In the genomic region with DNA sequence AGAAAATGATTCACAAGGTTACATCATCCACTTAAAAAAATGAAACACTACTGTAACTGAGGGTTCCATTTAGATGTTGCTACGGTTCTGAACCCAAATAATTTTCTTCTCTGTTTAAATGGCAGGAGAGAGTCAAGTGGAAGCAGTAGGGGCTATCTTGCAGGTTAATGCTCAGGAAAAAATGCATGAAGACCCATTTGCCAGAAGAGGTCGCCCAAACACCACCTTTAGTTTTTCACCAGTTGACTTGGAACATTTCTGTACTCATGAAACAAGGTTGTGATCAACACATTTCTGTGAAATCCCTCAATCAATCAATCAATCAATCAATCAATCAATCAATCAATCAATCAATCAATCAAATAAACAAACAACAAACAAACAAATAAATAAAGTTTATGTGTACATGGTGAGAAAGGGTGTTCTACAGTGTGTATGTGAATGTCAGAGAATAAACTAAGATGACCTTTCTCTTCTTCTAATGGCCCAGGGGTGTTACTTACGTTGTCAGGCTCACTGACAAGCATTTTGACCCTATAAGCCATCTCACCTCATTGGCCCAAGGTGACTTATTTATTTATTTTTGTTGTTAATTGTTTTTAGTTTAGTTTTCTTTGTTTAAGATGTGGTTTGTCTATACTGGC, we compare ENCODE assay signal across 10 mouse cellular contexts.
A peak's percentile ranks its signal among the peaks of the same experiment; 100 is the strongest.
DNase-seq lines count a peak whose midpoint lies in the region; ATAC-seq and TF ChIP-seq lines count a peak whose summit lies in the region.
"Had no signal": no experiment of that assay in that cellular context is flagged by ENCODE, and none has a peak within 500 bp of the region (broad histone marks: within the 10 kb centered on the region; RNA-seq: fewer than 3 reads in every experiment).

No protein-coding gene starts in this region.

- H3K27ac ChIP-seq in kidney, embryonic 15.5 days, result no peak overlapping the region
- no peak overlapping the region for H3K27ac ChIP-seq in forebrain, postnatal 0 days (ENCODE audit: low read depth, low read length)
- H3K27ac ChIP-seq: embryonic facial prominence, embryonic 15.5 days; limb, embryonic 15.5 days had no signal

- DNase-seq in kidney, postnatal 36 days, result peak; percentile 9 to 58
- peak; percentile 4 to 33 for DNase-seq in adrenal gland, postnatal 36 days
- peak; percentile 80 for DNase-seq in forebrain, postnatal 0 days
- peak; percentile 74 for DNase-seq in mesoderm, embryonic 11.5 days (ENCODE audit: low read depth, low spot score)
- no peak for DNase-seq in thymus, adult 18-20 months

- peak; percentile 23; the same call in 1 of the 2 replicates for TF ChIP-seq CTCF in E14TG2a.4 (conservative IDR thresholded peaks at IDR 0.05; ENCODE audit: low read length)
- TF ChIP-seq CTCF in forebrain, postnatal 0 days (IDR thresholded peaks at IDR 0.05; ENCODE audit: low read depth), result peak; percentile 84

- peaks cover 10% of the 10 kb centered on the region; the same call in 1 of the 2 replicates for H3K27me3 ChIP-seq in kidney, embryonic 15.5 days
- H3K27me3 ChIP-seq in E14TG2a.4 (ENCODE audit: insufficient read depth, low read length), result no peaks in the 10 kb centered on the region
- H3K27me3 ChIP-seq in forebrain, postnatal 0 days (ENCODE audit: insufficient read depth, low read length), result no peaks in the 10 kb centered on the region
- H3K27me3 ChIP-seq: embryonic facial prominence, embryonic 15.5 days had no signal

- 35% methylated on average over 3 of the region's 3 CpGs for WGBS in kidney, embryonic 15.5 days
- 26% methylated on average over 3 of the region's 3 CpGs for WGBS in forebrain, postnatal 0 days

- H3K9ac ChIP-seq in kidney, embryonic 15.5 days, result no peak overlapping the region
- no peak overlapping the region for H3K9ac ChIP-seq in forebrain, postnatal 0 days
- H3K9ac ChIP-seq: embryonic facial prominence, embryonic 15.5 days; limb, embryonic 15.5 days had no signal

- H3K9me3 ChIP-seq in kidney, embryonic 15.5 days (replicated peaks), result no peaks in the 10 kb centered on the region
- H3K9me3 ChIP-seq in E14TG2a.4 (ENCODE audit: low read length), result no peaks in the 10 kb centered on the region
- no peaks in the 10 kb centered on the region for H3K9me3 ChIP-seq in forebrain, postnatal 0 days (ENCODE audit: low read length)
- H3K9me3 ChIP-seq: embryonic facial prominence, embryonic 15.5 days; limb, embryonic 15.5 days had no signal

- no peak overlapping the region for H3K4me3 ChIP-seq in kidney, embryonic 15.5 days (replicated peaks)
- H3K4me3 ChIP-seq in E14TG2a.4 (replicated peaks; ENCODE audit: low read length), result no peak overlapping the region
- H3K4me3 ChIP-seq in forebrain, postnatal 0 days (ENCODE audit: low read depth, low read length), result no peak overlapping the region
- H3K4me3 ChIP-seq: embryonic facial prominence, embryonic 15.5 days; limb, embryonic 15.5 days had no signal

- H3K4me2 ChIP-seq in kidney, embryonic 15.5 days, result no peak overlapping the region
- H3K4me2 ChIP-seq in forebrain, postnatal 0 days (ENCODE audit: low read depth), result no peak overlapping the region
- H3K4me2 ChIP-seq: embryonic facial prominence, embryonic 15.5 days; limb, embryonic 15.5 days had no signal

- no peak for ATAC-seq in kidney, embryonic 15.5 days (replicated peaks; ENCODE audit: low FRiP score)
- ATAC-seq in forebrain, postnatal 0 days, result peak; percentile 64; the same call in 1 of the 2 replicates
- no peak for ATAC-seq in megakaryocyte, adult 5-6 weeks (ENCODE audit: poor library complexity, severe bottlenecking)

- no peaks in the 10 kb centered on the region for H3K36me3 ChIP-seq in kidney, embryonic 15.5 days
- no peaks in the 10 kb centered on the region for H3K36me3 ChIP-seq in E14TG2a.4 (ENCODE audit: insufficient read depth, low read length)
- no peaks in the 10 kb centered on the region for H3K36me3 ChIP-seq in forebrain, postnatal 0 days (ENCODE audit: insufficient read depth)
- H3K36me3 ChIP-seq: embryonic facial prominence, embryonic 15.5 days; limb, embryonic 15.5 days had no signal

- H3K4me1 ChIP-seq in kidney, embryonic 15.5 days, result no peaks in the 10 kb centered on the region
- H3K4me1 ChIP-seq in E14TG2a.4 (replicated peaks; ENCODE audit: low read depth, low read length), result no peaks in the 10 kb centered on the region
- H3K4me1 ChIP-seq in forebrain, postnatal 0 days (ENCODE audit: insufficient read depth), result no peaks in the 10 kb centered on the region
- H3K4me1 ChIP-seq: embryonic facial prominence, embryonic 15.5 days; limb, embryonic 15.5 days had no signal

Comparison
In these comparisons a context has a peak if more than half of its experiments do, and no peak if none do; other contexts are left out.
1. DNase-seq: peak in kidney, postnatal 36 days (2 of 2), adrenal gland, postnatal 36 days (2 of 2), forebrain, postnatal 0 days (single experiment) and mesoderm, embryonic 11.5 days (single experiment); none in thymus, adult 18-20 months (0 of 2).